Mouse (Mus musculus): ENCODE measurements at regions not wholly inside any gene's neighbourhood (a gene's known extent, or its start where the extent isn't known, plus 50 kb on each side); places are given as distances from the start of the nearest gene placed in this dataset.

GRCm38 (mm10) chr1:75652987-75653573 is 107.0 kb downstream of the Slc4a3 start:
- TF ChIP-seq POLR2A (IDR thresholded peaks at IDR 0.05; ENCODE audit: low read depth, low read length), result no peak
- TF ChIP-seq BHLHE40 (IDR thresholded peaks at IDR 0.05; ENCODE audit: low read depth, low read length), result no peak
- no peak for TF ChIP-seq RAD21 (IDR thresholded peaks at IDR 0.05; ENCODE audit: low read depth, low read length)
- TF ChIP-seq MXI1 (IDR thresholded peaks at IDR 0.05; ENCODE audit: low read depth, low read length), result no peak
- no peak for TF ChIP-seq TCF12 (IDR thresholded peaks at IDR 0.05; ENCODE audit: low read depth, low read length)
- no peak for TF ChIP-seq KAT2A (IDR thresholded peaks at IDR 0.05; ENCODE audit: insufficient replicate concordance, low read length)

All from CH12.LX (cell line).